Mouse (Mus musculus): Measurements from ENCODE around the gene Ttyh3.
"Not testable (repeated sequence)": the region's sequence is repeated elsewhere in the genome, so short reads cannot be mapped to it uniquely, and the experiment has no call there.

The Ttyh3 gene

GRCm38 (mm10) chr5:140648519-140649100, at the start of gene Ttyh3:
TSS of gene Ttyh3 (minus strand) at chr5:140649031.
- DNase-seq, result no peak

GRCm38 (mm10) chr5:140695987-140696386, 47.2 kb upstream of the Ttyh3 start:
- DNase-seq, result no peak

DNA sequence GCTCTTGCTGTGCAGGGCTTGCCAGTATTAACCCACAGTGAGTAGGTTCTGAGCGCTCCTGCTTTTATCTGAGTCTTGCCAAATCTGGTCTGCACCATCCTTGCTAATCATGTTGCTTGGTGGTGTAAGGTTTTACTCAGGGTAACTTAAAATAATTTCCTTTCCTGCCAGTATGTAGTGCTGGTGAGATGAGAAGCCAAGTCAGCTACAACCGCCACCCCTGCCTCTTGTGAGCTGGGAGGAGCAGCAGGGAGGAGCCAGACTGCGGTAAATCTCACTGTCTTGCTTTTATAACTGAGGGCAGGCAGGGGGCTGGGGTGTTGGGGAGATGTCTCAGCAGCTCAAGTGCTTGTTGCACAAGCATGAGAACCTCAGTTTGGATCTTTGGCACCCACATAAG, 39.6 kb upstream of the Ttyh3 start:
- DNase-seq, result no peak

DNA sequence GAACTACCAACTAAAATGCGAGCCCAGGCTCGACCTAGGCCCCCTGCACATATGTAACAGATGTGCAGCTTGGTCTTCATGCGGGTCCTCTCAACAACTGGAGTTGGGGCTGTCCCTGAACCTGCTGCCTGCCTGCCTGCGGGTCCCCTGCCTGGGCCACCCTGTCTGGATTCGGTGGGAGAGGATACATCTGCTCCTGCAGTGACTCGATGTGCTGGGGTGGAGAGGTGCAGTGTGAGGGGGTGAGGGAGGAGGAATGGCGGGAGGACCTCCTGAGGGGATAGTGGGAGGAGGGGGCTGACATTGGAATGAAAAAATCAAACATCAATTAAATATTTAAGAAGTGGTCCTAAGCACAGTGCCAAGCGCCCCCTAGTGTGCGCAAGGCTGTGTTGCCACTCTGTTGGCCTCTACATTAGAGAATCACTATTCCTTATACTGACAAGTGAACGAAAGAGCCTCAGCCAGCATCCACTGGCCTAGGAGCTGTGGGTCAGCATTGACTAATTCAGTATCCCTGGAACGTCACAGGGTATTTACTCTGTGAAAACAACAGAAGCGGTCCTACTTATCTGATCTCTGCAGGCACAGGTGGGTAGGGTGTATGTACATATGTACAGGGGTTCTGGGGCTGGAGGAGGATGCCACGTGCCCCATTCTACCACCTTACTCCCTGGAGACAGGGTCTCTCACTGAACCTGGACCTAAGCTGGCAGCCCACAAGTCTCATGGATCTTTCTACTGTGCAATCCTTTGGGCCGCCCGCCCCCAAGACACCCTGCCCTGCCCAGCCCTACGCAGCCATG, 35.7 kb upstream of the Ttyh3 start:
- no peak for DNase-seq

DNA sequence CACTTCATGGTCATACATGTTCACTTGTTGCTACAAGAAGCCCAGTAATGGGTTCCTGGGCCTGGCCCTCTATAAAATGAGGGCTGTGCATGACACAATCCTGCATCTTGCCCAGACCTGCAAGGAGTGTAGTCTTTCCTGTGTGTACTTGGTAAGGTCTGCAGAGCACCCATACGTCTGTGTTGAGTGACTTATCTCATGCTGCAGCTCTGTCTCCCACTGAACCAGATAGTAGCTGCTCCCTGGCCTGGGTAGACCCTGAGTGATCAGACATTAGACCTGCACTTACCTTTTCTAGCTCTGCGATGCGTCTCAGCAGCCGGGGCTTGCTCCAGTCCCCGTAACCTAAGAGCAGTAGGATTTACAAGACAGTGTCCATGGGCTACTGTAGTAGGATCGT, 33.3 kb upstream of the Ttyh3 start:
- DNase-seq, result no peak

- no peak for DNase-seq
Observed at GRCm38 (mm10) chr5:140680950-140681349, 32.1 kb upstream of the Ttyh3 start.

DNA sequence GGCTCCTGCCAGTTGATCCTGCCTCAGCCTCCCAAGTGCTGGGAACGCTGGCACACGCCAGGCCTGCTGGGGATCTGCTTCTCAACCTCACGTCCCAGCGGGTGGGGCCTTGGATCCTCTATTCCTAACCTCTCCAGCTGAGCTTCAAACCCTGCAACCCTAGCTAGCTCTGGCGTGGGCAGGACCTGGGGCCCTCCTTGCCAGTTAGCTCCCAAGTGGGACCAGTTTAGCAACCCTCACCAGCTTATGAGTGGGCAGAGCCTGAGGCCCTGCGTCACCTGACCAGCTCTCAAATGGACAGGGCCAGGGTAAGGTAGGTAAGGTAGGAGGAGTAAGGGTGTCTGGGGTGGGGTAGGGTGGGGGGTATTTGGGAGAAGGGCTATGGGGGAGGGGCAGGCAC, 31.2 kb upstream of the Ttyh3 start:
- no peak for DNase-seq

GRCm38 (mm10) chr5:140677137-140677536, 28.3 kb upstream of the Ttyh3 start:
- DNase-seq, result no peak

DNA sequence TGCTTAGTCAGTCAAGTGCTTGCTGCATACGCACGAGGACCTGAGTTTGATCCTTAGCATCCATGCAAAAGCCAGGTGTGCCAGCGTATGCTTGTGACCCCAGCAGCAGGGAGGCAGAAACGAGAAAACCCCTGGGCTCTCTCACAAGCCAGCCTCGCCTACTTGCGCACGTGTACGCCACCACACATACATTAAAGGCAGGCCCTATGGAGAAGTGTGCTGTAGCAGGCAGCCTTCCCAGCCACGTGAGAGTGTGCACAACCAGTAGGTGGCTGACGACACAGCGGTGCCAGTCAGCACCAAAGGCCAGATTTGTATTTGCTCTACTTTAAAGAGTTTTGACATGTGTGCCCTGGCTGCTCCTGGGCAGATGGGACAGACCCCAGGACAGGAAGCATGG, 26.8 kb upstream of the Ttyh3 start:
- no peak for DNase-seq

DNA sequence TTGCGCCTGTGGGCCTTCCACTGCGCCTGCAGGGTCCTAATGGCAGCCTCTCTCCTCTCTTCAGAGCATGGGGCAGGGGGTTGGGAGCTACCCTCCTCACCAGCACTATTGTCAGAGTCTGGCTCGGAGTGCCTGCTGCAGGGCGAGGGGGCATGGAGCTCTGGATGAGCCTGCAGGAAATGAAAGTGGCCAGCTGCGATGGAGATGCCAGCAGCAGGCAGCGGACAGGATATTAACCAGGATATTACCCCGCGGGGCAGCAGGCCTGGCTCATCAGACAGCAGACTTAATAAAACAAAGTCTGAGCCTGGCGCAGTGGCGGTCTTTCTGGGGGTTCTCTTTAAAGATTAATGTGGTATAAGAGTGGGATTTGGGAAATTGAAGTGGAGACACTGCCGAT, 26.2 kb upstream of the Ttyh3 start:
- DNase-seq, result no peak

GRCm38 (mm10) chr5:140674036-140674435, 25.2 kb upstream of the Ttyh3 start:
- no peak for DNase-seq

DNA sequence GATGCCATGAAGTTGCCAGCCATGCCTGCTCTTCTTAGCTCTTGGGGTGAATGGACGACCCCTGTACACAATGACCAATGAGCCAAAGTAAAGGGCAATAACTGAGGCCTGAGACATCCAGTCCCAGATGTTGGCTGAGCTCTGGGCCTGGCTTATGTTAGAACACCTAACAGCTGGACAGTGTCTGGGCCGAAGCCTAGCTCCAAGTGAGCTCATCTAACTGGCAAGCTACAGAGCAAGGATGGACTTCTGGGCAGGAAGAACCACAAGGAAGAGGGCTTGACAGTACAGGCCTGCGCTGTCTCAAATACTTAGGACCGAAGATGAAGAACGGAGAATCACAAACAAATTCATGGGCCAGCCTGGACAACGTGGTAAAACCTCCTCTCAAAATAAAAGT, 23.8 kb upstream of the Ttyh3 start:
- DNase-seq, result not testable (repeated sequence)

- no peak for DNase-seq
Observed at GRCm38 (mm10) chr5:140672115-140672514, 23.3 kb upstream of the Ttyh3 start.

- DNase-seq, result peak in 1 of 2 experiments; percentile 54
Observed at GRCm38 (mm10) chr5:140663621-140664180, 14.9 kb upstream of the Ttyh3 start.

DNA sequence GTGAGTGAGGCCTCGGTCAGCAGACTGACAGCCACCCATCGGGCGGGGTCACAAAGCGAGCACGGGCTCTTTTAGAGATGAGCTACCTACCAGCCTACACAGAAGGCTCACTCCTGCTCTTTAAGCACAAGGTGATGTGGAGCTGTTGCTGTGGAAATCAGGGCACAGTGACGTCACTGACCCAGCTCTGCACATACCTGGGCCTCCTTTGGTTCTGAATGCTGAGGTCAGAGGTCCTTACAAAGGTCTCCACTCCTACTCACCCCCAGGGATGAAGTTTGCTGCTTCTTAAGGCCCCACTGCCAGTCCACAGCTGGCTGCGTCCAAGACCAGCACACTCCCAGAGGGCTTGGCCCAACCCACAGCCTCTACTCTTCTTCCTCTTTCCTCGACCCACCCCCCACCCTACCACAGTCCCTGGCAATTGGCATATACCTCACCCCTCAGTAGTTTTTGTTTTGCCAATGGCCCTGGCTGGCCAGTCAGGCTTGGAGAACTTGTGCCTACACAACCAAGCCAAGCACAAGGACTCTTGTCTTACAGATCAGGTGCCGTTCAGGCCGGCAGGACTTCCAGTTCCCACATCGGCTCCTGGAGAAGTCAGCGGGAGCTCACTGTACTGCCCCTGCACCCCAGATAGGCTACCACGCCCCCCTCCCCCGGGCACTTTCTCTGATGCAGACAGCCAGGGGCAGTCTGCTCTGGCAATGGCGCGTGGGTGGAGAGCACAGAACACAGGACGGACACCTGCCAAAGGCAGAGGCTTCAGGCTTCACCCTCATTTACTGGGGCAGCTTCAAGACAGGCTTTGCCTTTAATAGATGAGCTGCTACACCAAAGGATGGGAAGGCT, 14.1 kb upstream of the Ttyh3 start:
- no peak for DNase-seq

DNA sequence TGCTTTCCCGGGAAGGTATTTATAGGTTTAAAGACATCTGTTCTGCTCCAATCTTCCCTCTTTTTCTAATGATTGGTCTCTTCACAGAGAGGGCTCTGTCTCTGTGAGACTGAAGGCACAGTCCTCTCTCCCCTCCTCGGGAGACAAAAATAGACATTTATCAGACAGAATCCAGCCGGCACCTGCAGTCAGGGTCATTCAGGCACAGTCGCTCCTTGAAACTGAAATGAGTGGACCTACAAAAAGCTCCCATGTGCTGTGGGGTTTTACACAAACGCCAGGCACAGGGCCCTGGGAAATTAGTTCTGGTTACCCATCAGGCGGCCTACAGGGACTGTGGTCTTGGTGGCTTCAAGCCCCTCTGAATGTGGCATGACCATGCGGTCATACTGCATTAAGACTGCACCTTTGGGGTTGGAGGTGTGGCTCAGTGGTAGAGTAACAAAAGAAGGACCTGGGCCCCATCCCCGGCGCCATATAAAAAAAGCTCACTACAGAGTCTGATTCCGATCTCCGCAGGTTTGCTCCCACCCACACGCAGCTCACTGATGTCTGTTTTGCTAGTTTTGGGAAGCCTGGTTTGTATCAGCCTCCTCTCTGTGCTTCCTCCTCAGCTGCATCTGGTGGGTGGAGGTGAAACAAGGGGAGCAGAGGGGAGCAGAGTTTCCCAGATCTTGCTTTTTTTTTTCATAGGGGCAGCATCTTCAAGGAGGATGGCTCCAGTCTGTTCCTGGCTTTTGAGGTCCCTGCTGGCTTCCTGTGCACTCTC, 13.2 kb upstream of the Ttyh3 start:
- DNase-seq, result no peak

DNA sequence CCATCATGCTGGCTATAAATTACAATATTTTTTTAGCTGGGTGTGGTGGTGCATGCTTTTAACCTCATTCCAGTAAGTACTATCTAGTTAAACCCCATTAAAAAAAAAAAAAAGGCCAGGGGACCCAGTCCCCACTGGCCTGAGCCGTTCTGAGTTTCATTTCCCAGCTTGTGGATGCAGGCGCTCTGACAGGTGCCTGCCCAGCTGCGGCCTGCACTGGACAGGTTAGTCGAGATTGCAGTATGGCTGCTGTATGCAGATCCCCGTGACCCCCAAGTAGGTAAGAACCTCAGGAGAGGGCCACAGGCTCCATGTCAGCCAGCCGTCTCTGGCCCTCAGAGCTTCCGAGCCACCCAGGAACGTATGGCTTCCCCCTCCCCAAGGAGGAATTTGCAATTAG, 12.6 kb upstream of the Ttyh3 start:
- DNase-seq, result no peak

- DNase-seq, result no peak
Observed at GRCm38 (mm10) chr5:140660398-140660797, 11.6 kb upstream of the Ttyh3 start.

GRCm38 (mm10) chr5:140659607-140660272, 10.9 kb upstream of the Ttyh3 start:
- DNase-seq, result no peak

DNA sequence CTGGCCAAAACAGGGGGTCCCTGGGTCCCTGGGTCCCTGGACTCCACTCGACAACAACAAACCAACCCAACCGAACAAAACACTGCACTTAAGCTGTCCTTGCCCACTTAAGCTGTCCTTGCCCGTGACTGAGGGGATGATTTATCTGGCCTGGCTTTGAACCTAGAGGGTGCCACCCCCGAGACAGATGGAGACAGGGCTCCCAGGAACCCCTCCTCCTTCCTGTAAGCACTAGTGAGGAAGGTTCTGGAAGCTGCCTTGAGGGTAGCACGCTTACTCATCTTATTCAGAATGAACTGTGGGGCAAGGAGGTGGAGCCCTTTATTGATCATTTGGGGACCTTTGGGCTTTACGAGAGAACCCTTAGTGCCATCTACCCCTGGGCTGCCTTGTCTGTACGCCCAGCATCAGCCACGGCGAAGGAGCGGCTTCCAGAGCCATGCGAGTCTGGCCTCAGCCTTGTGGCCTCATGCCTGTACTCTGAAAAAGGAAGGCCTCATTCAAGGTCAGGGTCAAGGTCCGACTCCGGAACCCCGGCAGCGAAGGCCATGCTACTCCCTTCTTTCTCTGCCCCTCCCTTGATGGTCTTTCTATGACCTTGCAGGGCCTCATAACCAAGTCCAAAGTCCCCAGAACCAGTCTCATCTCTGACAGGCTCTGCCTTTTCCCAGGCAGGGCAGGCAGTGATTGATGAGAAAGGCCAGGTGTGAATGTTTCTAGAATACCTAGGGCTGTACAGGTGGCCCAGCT, 5.4 kb upstream of the Ttyh3 start:
- no peak for DNase-seq

GRCm38 (mm10) chr5:140652587-140652986, 3.8 kb upstream of the Ttyh3 start:
- DNase-seq, result no peak

Measured in thymus, adult 18-20 months (tissue).